Mouse (Mus musculus) limb, embryonic 15.5 days (tissue): ENCODE results near the gene Arhgap32. TPM values are rescaled to one million over a fixed set of nuclear protein-coding genes. Genes with fewer than 3 reads are reported as not detected.

Experiments
- ATAC-seq: fragments of 200-750 bp; cut with Nextera tagmentation; 2 replicates; pipeline ENCODE4 v1.8.0; 2017; ENCODE audit warnings: low read depth, moderate TSS enrichment; ENCODE audit not compliant: insufficient number of reproducible peaks, low FRiP score, low TSS enrichment
- H3K27ac ChIP-seq: fragments of 300-500 bp; sonication (generic); 2 replicates; pipeline ENCODE4 v1.5.1; 2015; ENCODE audit warnings: moderate library complexity, mild to moderate bottlenecking, inconsistent platforms
- H3K27me3 ChIP-seq: fragments of 300-500 bp; sonication (generic); 2 replicates; pipeline ENCODE4 v1.6.1; 2015; ENCODE audit warnings: inconsistent platforms
- H3K36me3 ChIP-seq: fragments of 300-500 bp; sonication (generic); 2 replicates; pipeline ENCODE4 v1.6.1; 2015; ENCODE audit warnings: inconsistent platforms
- H3K4me1 ChIP-seq: fragments of 300-500 bp; sonication (generic); 2 replicates; pipeline ENCODE4 v1.6.1; 2015; ENCODE audit warnings: inconsistent platforms
- H3K4me2 ChIP-seq: fragments of 300-500 bp; sonication (generic); 2 replicates; pipeline ENCODE4 v1.6.1; 2015; ENCODE audit warnings: mild to moderate bottlenecking, inconsistent platforms
- H3K4me3 ChIP-seq: fragments of 300-500 bp; sonication (generic); 2 replicates; pipeline ENCODE4 v1.5.1; 2015; ENCODE audit warnings: mild to moderate bottlenecking, inconsistent platforms
- H3K9ac ChIP-seq: fragments of 300-500 bp; sonication (generic); 2 replicates; pipeline ENCODE4 v1.6.1; 2015; ENCODE audit warnings: inconsistent platforms
- H3K9me3 ChIP-seq: fragments of 300-500 bp; sonication (generic); 2 replicates; pipeline ENCODE4 v1.6.1; 2016; ENCODE audit warnings: inconsistent platforms
- WGBS: fragments of 180-500 bp; shearing (Covaris S2); methylation state at CpG from one replicate; pipeline ENCODE4 v1.1.7; 2015; 5-methylcytosine and 5-hydroxymethylcytosine counted together
- polyA plus RNA-seq: library from polyadenylated mRNA; unstranded; fragments of >200 nt; fragmentation: Nextera tagmentation; extraction: Ambion mirVana; gene quantifications from 2 replicates; pipeline ENCODE4 v1.2.1, GENCODE M21; 2015

Gene Arhgap32
- 9.3 and 9.7 TPM in 2 replicates for polyA plus RNA-seq

DNA sequence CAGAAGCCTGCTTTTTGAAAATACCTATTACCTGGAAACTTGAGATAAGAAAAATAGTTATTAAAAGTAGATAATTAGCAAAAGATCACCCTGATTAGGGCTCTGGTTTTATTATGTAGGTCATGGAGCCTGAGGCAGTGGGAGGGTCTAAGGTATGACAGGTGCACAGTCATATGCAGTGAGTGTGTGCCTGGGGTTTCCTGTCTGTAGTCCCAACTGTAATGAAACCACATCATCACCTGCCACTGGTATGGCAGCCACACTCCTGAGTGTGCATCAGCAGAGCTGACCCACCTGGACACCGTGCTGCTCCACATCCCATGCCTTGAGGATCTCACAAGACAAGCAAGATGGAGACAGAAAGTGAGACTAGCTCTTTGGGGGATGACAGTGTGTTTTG, at the start of gene Arhgap32:
Gene Arhgap32 (plus strand): TSS at position 351 of the 400 bp plus-strand sequence.
- Histone ChIP-seq H3K27me3 (no peaks in the 10 kb centered on the region), H3K4me2 (no peak within 1 kb of the TSS), H3K36me3 (no peaks in the 10 kb centered on the region), H3K9me3 (no peaks in the 10 kb centered on the region), H3K4me1 (0 out of 2 replicates have a peak, but pooled peaks cover 2% of the 10 kb centered on the region), H3K4me3 (no peak within 1 kb of the TSS), H3K9ac (no peak within 1 kb of the TSS), H3K27ac (peak within 1 kb of the TSS; percentile 12; the same call in 1 of the 2 replicates)
- peak; percentile 40; the same call in 1 of the 2 replicates for ATAC-seq
- WGBS: 81% methylated on average over 1 of the region's 1 CpGs

DNA sequence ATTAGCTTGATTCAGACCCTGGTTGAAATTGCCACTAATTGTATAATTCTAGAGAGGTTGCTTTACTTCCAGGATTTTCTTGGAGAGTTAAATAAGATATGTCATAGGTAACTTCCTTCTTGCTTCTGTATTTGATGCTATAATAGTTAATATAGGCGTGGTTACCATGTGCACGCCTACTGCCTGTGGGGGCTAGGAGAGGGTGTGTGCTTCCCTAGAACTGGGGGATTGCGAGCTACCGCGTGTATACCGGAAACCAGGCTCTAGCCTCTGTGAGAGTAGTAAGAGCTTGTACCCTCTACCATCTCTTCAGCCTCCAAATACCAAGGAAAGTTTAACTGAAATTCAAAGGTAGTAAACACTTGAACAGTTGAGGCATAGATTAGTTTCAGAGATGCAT, 43.2 kb upstream of the Arhgap32 start:
- Histone ChIP-seq H3K27me3 (no peaks in the 10 kb centered on the region), H3K4me1 (no peaks in the 10 kb centered on the region), H3K36me3 (no peaks in the 10 kb centered on the region; the same call in 1 of the 2 replicates), H3K4me2 (no peak overlapping the region), H3K9ac (no peak overlapping the region), H3K4me3 (no peak overlapping the region), H3K9me3 (no peaks in the 10 kb centered on the region), H3K27ac (no peak overlapping the region)
- no peak for ATAC-seq
- WGBS: 81% methylated on average over 6 of the region's 6 CpGs

DNA sequence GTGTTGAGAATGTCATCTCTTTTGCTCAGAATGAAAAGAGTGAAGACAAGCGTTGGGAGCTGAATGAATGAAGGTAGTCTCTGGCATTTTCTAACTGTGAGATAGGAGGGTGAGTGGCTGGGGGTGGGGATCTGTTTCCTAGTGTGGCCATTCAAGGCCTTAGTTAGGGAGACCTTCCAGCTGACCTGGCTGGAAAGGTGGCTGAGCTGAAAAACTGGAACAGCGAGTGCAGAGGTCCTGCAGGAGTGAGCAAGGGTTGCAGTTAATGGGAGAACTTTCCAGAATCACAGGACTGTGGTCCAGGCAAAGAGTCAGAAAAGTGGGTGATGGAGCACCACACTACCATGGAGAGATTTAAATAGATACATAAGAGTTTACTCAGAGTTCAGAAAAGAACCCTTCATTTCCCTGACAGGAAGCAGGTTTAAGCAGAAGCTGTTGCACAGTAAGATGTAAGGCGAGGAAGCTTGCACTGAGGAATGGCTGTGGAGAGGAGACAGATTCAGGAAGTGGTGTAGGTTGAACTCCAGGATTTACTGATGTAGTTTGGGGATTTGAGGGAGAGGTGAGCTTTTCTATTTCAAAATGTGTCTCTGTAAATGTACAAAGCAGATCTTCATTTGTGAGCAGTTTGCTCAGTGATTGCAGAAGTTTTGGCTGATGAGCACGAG, 27.7 kb upstream of the Arhgap32 start:
- no peak overlapping the region for H3K4me3 ChIP-seq
- WGBS: 74% methylated on average over 4 of the region's 4 CpGs
- ATAC-seq: no peak
- no peaks in the 10 kb centered on the region for H3K27me3 ChIP-seq
- H3K27ac ChIP-seq: no peak overlapping the region
- no peaks in the 10 kb centered on the region for H3K36me3 ChIP-seq
- H3K9ac ChIP-seq: no peak overlapping the region
- peaks cover 7% of the 10 kb centered on the region; the same call in 1 of the 2 replicates for H3K4me1 ChIP-seq
- H3K4me2 ChIP-seq: no peak overlapping the region
- H3K9me3 ChIP-seq: no peaks in the 10 kb centered on the region

DNA sequence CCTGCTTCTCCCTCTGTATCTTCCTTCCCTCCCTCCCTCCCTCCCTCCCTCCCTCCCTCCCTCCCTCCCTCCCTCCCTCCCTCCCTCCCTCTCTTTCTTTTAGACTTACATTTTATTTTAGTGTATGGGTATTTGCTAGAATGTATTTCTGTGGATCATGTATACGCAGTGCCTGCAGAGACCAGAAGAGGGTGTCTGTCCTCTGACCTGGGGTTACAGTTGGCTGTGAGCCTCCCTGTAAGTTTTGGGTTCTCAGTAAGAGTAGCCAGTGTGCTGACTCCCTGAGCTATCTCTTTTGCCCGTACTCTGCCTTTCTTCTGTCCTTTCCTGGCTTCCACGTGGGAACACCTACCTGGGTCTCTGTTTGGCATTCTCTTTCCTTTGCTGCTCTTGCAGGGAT, 27.1 kb upstream of the Arhgap32 start:
- Histone ChIP-seq H3K9me3 (no peaks in the 10 kb centered on the region), H3K4me1 (peaks cover 7% of the 10 kb centered on the region; the same call in 1 of the 2 replicates), H3K27me3 (no peaks in the 10 kb centered on the region), H3K9ac (no peak overlapping the region), H3K4me3 (no peak overlapping the region), H3K36me3 (no peaks in the 10 kb centered on the region), H3K27ac (no peak overlapping the region), H3K4me2 (no peak overlapping the region)
- no peak for ATAC-seq
- WGBS: 74% methylated on average over 3 of the region's 3 CpGs

DNA sequence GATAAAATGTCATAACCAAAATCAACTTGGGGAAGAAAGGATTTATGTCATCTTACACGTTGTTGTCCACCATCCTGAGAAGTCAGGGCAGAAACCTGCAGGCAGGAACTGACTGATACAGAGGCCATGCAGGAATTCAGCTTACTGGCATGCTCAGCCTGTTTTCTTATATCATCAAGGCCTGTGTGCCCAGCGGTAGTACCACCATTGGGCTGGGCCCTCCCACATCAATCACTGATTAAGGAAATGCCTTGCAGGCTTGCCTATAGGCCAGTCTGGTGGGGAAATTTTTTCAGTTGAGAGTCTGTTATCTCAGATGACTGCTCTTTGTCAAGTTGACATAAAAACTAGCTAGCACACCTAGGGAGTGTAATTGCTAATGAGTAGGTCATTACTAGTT, 22.5 kb upstream of the Arhgap32 start:
- WGBS: 43% methylated on average over 2 of the region's 2 CpGs
- no peak overlapping the region for H3K4me2 ChIP-seq
- ATAC-seq: no peak
- H3K36me3 ChIP-seq: no peaks in the 10 kb centered on the region
- H3K4me1 ChIP-seq: peaks cover 10% of the 10 kb centered on the region; the same call in 1 of the 2 replicates
- no peaks in the 10 kb centered on the region for H3K9me3 ChIP-seq
- H3K27me3 ChIP-seq: no peaks in the 10 kb centered on the region
- H3K27ac ChIP-seq: no peak overlapping the region
- H3K9ac ChIP-seq: no peak overlapping the region
- H3K4me3 ChIP-seq: no peak overlapping the region

DNA sequence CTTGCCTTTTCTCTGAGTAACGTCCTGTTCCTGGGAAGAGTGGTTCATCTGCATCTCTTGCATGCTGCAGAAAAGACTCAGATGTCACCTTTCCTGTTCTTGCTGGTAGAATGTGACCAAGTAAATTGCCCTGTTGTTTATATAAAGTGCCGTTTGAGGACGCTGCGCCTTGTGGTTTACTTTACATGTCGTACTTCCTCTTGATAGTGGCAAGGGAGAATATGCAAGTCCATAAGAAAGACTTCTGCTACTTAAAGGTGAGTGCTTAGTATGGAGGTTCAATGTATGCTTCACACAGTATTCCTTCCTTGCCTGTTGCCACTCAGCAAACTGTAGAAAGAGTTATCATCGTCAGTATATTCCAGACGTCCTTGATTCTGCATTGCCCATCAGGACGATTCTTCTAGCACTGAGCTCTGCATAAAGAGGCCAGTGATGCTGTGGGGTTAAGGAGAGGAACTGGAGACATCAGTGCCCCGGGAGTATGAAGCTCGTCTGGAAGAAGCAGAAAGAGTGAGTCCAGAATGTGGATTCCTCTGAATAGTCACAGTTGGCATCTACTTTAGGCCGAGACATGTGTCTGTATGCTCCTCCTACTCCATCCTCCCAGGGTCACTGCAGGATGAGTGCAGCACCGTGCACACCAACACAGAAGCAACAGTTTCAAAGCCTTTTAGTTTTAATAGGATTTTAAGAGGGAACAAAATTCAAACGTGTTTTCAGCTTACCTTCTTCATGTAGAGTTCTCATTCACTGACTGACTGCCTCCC, 21.4 kb upstream of the Arhgap32 start:
- H3K9me3 ChIP-seq: no peaks in the 10 kb centered on the region
- no peak for ATAC-seq
- no peaks in the 10 kb centered on the region for H3K36me3 ChIP-seq
- H3K4me1 ChIP-seq: peaks cover 8% of the 10 kb centered on the region; the same call in 1 of the 2 replicates
- H3K4me3 ChIP-seq: no peak overlapping the region
- 41% methylated on average over 13 of the region's 13 CpGs for WGBS
- no peaks in the 10 kb centered on the region for H3K27me3 ChIP-seq
- H3K4me2 ChIP-seq: no peak overlapping the region
- no peak overlapping the region for H3K9ac ChIP-seq
- H3K27ac ChIP-seq: no peak overlapping the region

DNA sequence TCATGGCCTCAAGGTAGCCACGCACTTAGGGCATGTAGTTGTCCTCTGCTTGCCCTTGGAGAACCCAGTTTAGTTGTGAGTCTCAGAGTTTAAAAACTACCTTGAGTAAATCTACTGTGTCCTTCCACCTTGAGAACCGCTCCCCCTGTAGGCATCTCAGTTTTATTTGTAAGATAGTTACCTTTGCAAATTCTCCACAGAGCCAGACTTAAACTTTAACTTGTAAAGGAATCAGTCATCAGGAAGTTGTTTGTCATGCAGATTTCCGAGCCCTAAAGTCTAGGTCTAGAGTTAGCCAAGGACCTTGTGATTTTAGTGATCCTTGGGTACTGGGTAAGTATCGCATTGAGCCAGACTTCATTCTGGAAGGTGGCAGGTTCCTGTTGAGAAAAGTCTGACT, 20.4 kb upstream of the Arhgap32 start:
- 85% methylated on average over 4 of the region's 4 CpGs for WGBS

DNA sequence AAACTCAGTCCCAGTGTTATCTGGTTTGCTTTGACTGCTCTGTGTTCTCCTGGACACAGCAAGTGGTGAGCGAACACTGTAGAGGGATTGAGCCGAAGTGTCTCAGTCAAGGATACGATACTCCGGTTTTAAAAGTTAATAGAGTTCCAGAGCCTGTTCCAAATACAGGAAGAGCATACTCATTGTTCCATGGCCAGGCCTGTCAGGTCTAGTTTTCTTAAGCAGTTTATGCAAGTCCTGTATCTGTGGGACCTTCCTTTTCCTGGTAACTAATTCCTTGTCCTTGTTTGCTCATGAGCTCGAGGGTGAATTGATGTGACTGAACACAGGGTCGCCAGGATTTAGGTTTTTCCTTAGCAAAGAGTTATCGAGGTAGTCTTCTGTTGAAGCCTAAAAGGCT, 19.4 kb upstream of the Arhgap32 start:
- Histone ChIP-seq H3K9me3 (no peaks in the 10 kb centered on the region), H3K4me1 (peaks cover 8% of the 10 kb centered on the region; the same call in 1 of the 2 replicates), H3K4me2 (no peak overlapping the region), H3K36me3 (no peaks in the 10 kb centered on the region), H3K27me3 (no peaks in the 10 kb centered on the region), H3K27ac (peak overlapping the region; percentile 13; the same call in 1 of the 2 replicates), H3K9ac (no peak overlapping the region), H3K4me3 (no peak overlapping the region)
- ATAC-seq: no peak
- 63% methylated on average over 7 of the region's 7 CpGs for WGBS

More for the DNA sequence above, 20.4 kb upstream of the Arhgap32 start:
- no peak for ATAC-seq
- H3K27ac ChIP-seq: no peak overlapping the region
- H3K27me3 ChIP-seq: no peaks in the 10 kb centered on the region
- no peaks in the 10 kb centered on the region for H3K36me3 ChIP-seq
- no peak overlapping the region for H3K4me2 ChIP-seq
- H3K9ac ChIP-seq: no peak overlapping the region
- no peaks in the 10 kb centered on the region for H3K9me3 ChIP-seq
- no peak overlapping the region for H3K4me3 ChIP-seq
- peaks cover 8% of the 10 kb centered on the region; the same call in 1 of the 2 replicates for H3K4me1 ChIP-seq

DNA sequence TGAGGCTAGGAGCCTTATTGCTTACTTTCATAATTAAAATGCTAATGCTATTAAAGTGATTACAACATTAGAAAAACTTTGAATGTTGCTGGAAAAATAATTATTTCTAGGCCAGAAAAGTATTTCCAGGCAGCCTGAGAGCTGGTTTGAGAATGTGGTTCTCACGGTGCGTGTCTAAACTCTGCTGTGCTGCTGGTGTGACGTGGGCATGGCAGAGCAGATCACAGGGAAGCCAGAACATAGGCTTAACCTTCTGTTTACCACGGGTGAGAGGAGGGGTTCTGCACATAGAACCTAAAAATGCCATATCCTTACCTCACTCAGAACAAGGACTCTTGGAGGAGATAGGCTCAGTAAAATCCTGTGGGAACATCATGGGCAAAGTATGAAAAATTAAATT, 18.8 kb upstream of the Arhgap32 start:
- Histone ChIP-seq H3K4me2 (no peak overlapping the region), H3K4me3 (no peak overlapping the region), H3K36me3 (no peaks in the 10 kb centered on the region), H3K4me1 (peaks cover 8% of the 10 kb centered on the region; the same call in 1 of the 2 replicates), H3K27me3 (no peaks in the 10 kb centered on the region), H3K9me3 (no peaks in the 10 kb centered on the region), H3K27ac (no peak overlapping the region), H3K9ac (no peak overlapping the region)
- no peak for ATAC-seq
- 47% methylated on average over 4 of the region's 4 CpGs for WGBS

DNA sequence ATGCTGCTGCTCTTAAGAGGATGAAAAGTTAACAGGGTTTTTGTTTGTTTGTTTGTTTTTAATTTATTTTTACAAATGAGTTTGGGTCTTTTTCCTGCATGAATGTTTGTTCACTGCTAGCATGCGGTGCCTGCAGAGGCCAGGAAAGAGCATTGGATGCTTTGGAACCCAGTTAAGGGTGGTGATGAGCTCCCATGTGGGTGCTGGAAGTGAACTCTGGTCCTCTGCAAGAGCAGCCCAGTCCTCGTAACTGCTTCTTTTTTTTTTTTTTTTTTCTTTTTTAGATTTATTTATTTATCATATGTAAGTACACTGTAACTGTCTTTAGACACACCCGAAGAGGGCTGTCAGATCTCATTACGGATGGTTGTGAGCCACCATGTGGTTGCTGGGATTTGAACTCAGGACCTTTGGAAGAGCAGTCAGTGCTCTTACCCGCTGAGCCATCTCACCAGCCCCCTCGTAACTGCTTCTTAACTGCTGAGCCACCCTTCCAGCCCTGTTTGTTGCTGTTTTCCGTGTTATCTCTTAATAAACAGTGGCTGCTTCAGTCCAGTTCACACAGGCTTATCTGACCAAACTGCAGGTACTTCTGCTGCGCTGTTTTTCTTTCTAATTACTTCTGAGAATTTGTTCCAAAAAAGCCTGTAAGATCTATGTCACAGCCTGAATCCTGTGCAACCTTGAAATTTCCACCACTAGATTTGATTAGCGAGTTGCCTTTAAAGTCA, 17.3 kb upstream of the Arhgap32 start:
- H3K4me2 ChIP-seq: no peak overlapping the region
- 91% methylated on average over 9 of the region's 9 CpGs for WGBS
- H3K4me3 ChIP-seq: no peak overlapping the region
- H3K9ac ChIP-seq: no peak overlapping the region
- no peaks in the 10 kb centered on the region for H3K9me3 ChIP-seq
- H3K4me1 ChIP-seq: peaks cover 8% of the 10 kb centered on the region; the same call in 1 of the 2 replicates
- H3K36me3 ChIP-seq: no peaks in the 10 kb centered on the region
- no peak for ATAC-seq
- no peak overlapping the region for H3K27ac ChIP-seq
- H3K27me3 ChIP-seq: no peaks in the 10 kb centered on the region

DNA sequence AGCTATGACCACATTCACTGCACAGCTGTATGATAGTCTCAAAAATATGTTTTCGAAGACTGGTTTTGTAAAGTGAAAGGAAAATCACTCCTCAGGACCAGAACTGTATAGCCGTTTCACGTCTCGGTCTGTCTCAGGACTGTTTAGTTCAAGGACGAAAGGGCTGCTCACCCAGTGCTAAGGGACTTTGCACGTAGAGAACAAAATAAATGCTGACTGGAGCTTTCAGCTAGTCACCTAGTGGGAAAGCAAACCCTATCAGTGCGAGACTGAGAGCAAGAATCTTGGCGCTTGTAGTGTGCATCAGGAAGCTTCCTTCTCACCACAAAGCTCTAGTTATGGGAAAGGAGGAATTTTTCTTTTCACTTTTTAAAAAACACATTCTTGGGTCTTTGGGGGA, 15.4 kb upstream of the Arhgap32 start:
- no peak overlapping the region for H3K4me3 ChIP-seq
- peaks cover 11% of the 10 kb centered on the region; the same call in 1 of the 2 replicates for H3K4me1 ChIP-seq
- no peak overlapping the region for H3K4me2 ChIP-seq
- no peak overlapping the region for H3K9ac ChIP-seq
- no peak for ATAC-seq
- H3K9me3 ChIP-seq: no peaks in the 10 kb centered on the region
- no peak overlapping the region for H3K27ac ChIP-seq
- 75% methylated on average over 8 of the region's 8 CpGs for WGBS
- no peaks in the 10 kb centered on the region for H3K27me3 ChIP-seq
- H3K36me3 ChIP-seq: no peaks in the 10 kb centered on the region
